Mouse (Mus musculus) CH12.LX (cell line): ENCODE data around the gene Mapkapk2. TPM values are rescaled to one million over a fixed set of nuclear protein-coding genes. Genes with fewer than 3 reads are reported as not detected.

Experiments used
- DNase-seq: peaks from one replicate; pipeline ENCODE4 v3.0.0-alpha.2; 2013; ENCODE audit errors: extremely low read depth
- H3K27ac ChIP-seq: 2 replicates; pipeline ENCODE4 v1.5.1; 2012; ENCODE audit warnings: low read depth, mild to moderate bottlenecking, control low read depth, moderate library complexity; ENCODE audit not compliant: insufficient read depth
- H3K27me3 ChIP-seq: replicated peaks from 2 replicates; pipeline ENCODE3; 2012; ENCODE audit warnings: inconsistent platforms
- H3K36me3 ChIP-seq, 2 experiments: replicated peaks in 1 of 2; 2 replicates each; pipeline versions ENCODE3 to v1.6.1; 2012; ENCODE audit warnings: inconsistent platforms in 1 of 2, low read length in 1 of 2, mild to moderate bottlenecking in 1 of 2, mixed read lengths in 1 of 2, moderate library complexity in 1 of 2; ENCODE audit not compliant: control insufficient read depth in 1 of 2, insufficient read depth in 1 of 2
- H3K4me1 ChIP-seq, 2 experiments: 2 replicates each; pipeline ENCODE4 v1.6.1; 2012; ENCODE audit warnings: inconsistent platforms in 1 of 2, moderate library complexity in 1 of 2; ENCODE audit not compliant: insufficient read depth in 2 of 2, control insufficient read depth in 1 of 2
- H3K4me2 ChIP-seq: 2 replicates; pipeline ENCODE4 v1.6.1; 2012; ENCODE audit warnings: low read depth, mild to moderate bottlenecking, control low read depth; ENCODE audit not compliant: poor library complexity, insufficient read depth, severe bottlenecking
- H3K4me3 ChIP-seq, 3 experiments: fragments of 150-350 bp in 1 of 3; sonication (generic) in 1 of 3; replicated peaks in 1 of 3; 2 replicates each; pipeline versions ENCODE3 to v1.5.1; 2011 to 2012; ENCODE audit warnings: low read depth in 2 of 3, low read length in 2 of 3, mild to moderate bottlenecking in 2 of 3, moderate library complexity in 2 of 3, control low read depth in 1 of 3, improper control_type of control experiment in 1 of 3, inconsistent platforms in 1 of 3, mixed read lengths in 1 of 3; ENCODE audit not compliant: poor library complexity in 1 of 3
- H3K79me2 ChIP-seq: replicated peaks from 2 replicates; pipeline ENCODE4 v1.6.1; 2012; ENCODE audit warnings: mild to moderate bottlenecking, moderate library complexity; ENCODE audit not compliant: control insufficient read depth, poor library complexity, insufficient read depth, severe bottlenecking; ENCODE audit errors: extremely low read depth
- H3K9ac ChIP-seq: 2 replicates; pipeline ENCODE4 v1.6.1; 2012; ENCODE audit warnings: low read depth, mild to moderate bottlenecking, control low read depth, moderate library complexity; ENCODE audit not compliant: insufficient read depth
- H3K9me3 ChIP-seq: replicated peaks from 2 replicates; pipeline ENCODE3; 2012; ENCODE audit warnings: low read length, inconsistent platforms, mixed read lengths
- CHD1 ChIP-seq: IDR thresholded peaks from 2 replicates; pipeline ENCODE4 v1.6.1; 2012; ENCODE audit warnings: low read depth, low read length, improper control_type of control experiment, inconsistent platforms
- CHD2 ChIP-seq: IDR thresholded peaks from 2 replicates; pipeline ENCODE4 v1.6.1; 2011; ENCODE audit warnings: low read length, improper control_type of control experiment
- CTCF ChIP-seq, 2 experiments: IDR thresholded peaks in 1 of 2; conservative IDR thresholded peaks in 1 of 2; 2 replicates each; pipeline ENCODE4 v1.5.1; 2011 to 2012; ENCODE audit warnings: low read depth in 2 of 2, low read length in 2 of 2, improper control_type of control experiment in 1 of 2, inconsistent platforms in 1 of 2, mild to moderate bottlenecking in 1 of 2, moderate library complexity in 1 of 2
- HCFC1 ChIP-seq: IDR thresholded peaks from 2 replicates; pipeline ENCODE4 v1.6.1; 2012; ENCODE audit warnings: low read depth, mild to moderate bottlenecking, inconsistent platforms, low read length, improper control_type of control experiment
- IRF4 ChIP-seq: IDR thresholded peaks from 2 replicates; pipeline ENCODE4 v1.6.1; 2014; ENCODE audit warnings: low read depth, mild to moderate bottlenecking, inconsistent platforms, low read length, improper control_type of control experiment
- JUND ChIP-seq: conservative IDR thresholded peaks from 2 replicates; pipeline ENCODE4 v1.6.1; 2011; ENCODE audit warnings: low read depth, low read length, improper control_type of control experiment
- KAT2A ChIP-seq: IDR thresholded peaks from 2 replicates; pipeline ENCODE4 v1.6.1; 2012; ENCODE audit warnings: low read length, improper control_type of control experiment, inconsistent platforms; ENCODE audit not compliant: insufficient replicate concordance
- MAFK ChIP-seq: IDR thresholded peaks from 2 replicates; pipeline ENCODE4 v1.6.1; 2011; ENCODE audit warnings: low read length, improper control_type of control experiment; ENCODE audit not compliant: insufficient replicate concordance
- MAX ChIP-seq: IDR thresholded peaks from 2 replicates; pipeline ENCODE4 v1.6.1; 2011; ENCODE audit warnings: low read length, improper control_type of control experiment
- NELFE ChIP-seq: IDR thresholded peaks from 2 replicates; pipeline ENCODE4 v1.6.1; 2011; ENCODE audit warnings: low read depth, low read length, improper control_type of control experiment
- PAX5 ChIP-seq: IDR thresholded peaks from 2 replicates; pipeline ENCODE4 v1.6.1; 2012; ENCODE audit warnings: low read length, inconsistent platforms, mixed read lengths
- POLR2AphosphoS2 ChIP-seq: IDR thresholded peaks from 2 replicates; pipeline ENCODE4 v1.6.1; 2011; ENCODE audit warnings: low read depth, low read length, improper control_type of control experiment
- RCOR1 ChIP-seq: conservative IDR thresholded peaks from 2 replicates; pipeline ENCODE4 v1.6.1; 2012; ENCODE audit warnings: low read depth, mild to moderate bottlenecking, inconsistent platforms, low read length, improper control_type of control experiment
- SMC3 ChIP-seq: IDR thresholded peaks from 2 replicates; pipeline ENCODE4 v1.6.1; 2011; ENCODE audit warnings: low read depth, low read length, improper control_type of control experiment
- UBTF ChIP-seq: IDR thresholded peaks from 2 replicates; pipeline ENCODE4 v1.6.1; 2012; ENCODE audit warnings: low read depth, mild to moderate bottlenecking, inconsistent platforms, low read length, improper control_type of control experiment, moderate library complexity
- USF1 ChIP-seq: IDR thresholded peaks from 2 replicates; pipeline ENCODE4 v1.6.1; 2014; ENCODE audit warnings: low read depth, mild to moderate bottlenecking, inconsistent platforms, low read length, improper control_type of control experiment
- USF2 ChIP-seq: conservative IDR thresholded peaks from 2 replicates; pipeline ENCODE4 v1.6.1; 2011; ENCODE audit warnings: low read depth, low read length, improper control_type of control experiment
- ZKSCAN1 ChIP-seq: IDR thresholded peaks from 2 replicates; pipeline ENCODE4 v1.6.1; 2012; ENCODE audit warnings: low read depth, inconsistent platforms, low read length, improper control_type of control experiment, borderline replicate concordance
- ZNF384 ChIP-seq: IDR thresholded peaks from 2 replicates; pipeline ENCODE4 v1.6.1; 2012; ENCODE audit warnings: low read depth, low read length, improper control_type of control experiment, inconsistent platforms
- dilution Hi-C: fragments of 300-500 bp; cut with MboI; formaldehyde crosslinking; loops from 2 replicates; pipeline ENCODE4 v1.14.3; 2020; ENCODE audit warnings: low sequenced_read_pairs; ENCODE audit not compliant: extremely low pct_unique_long_range_greater_than_20kb, extremely low pct_ligation_motif_present
- in situ Hi-C: fragments of 300-500 bp; cut with MboI; formaldehyde crosslinking; loops from 3 replicates; pipeline ENCODE4 v1.14.3; 2019; ENCODE audit warnings: low sequenced_read_pairs, low pct_ligation_motif_present, low pct_unique_long_range_greater_than_20kb, mixed read lengths
- polyA plus RNA-seq: library from polyadenylated mRNA; unstranded; fragments of >175 nt; gene quantifications from 2 replicates; pipeline ENCODE4 v1.2.1, GENCODE M21; 2012; ENCODE audit warnings: low read depth; ENCODE audit not compliant: insufficient read length
- total RNA-seq, 2 experiments: library from RNA; depleted of rRNA; stranded (reverse); fragments of 300-350 nt in 1 of 2; fragments of >200 nt in 1 of 2; gene quantifications; 2 replicates each; pipeline ENCODE4 v1.2.3; 2012 to 2014

The Mapkapk2 gene
- total and polyA plus RNA-seq, 3 experiments = 55.0 to 63.5 (median 62.9) TPM

DNA sequence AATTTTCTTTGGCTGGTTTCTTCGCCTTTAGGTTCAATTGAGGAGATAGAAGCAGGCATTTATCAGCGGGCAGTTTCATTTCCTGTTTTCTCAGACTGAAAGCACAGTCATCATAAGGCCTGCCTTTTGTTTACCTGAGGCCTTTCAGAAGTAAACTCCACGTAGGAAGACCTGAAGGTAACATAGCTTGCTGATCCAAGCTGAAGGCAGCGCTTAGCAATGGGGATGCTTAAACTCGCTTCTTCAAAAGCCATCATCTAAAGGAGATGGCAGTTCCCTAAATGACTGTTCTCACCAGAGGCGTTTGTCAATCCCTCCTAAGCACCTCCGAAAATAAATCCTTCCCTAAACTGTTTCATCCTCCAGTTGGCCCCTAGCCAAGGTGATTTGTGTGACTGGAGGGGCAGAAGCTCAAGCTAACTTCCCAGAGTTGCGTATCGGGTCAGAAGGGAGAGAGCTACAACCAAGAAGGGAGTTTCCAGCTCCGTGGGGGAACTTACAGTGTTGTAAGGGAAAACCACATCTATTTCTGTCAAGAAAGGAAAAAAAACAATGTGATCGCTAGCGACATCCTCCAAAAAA lies 13.0 kb upstream of the Mapkapk2 start (continued):
- TF ChIP-seq JUND = peak; percentile 31; the same call in 1 of the 2 replicates
- no peak for TF ChIP-seq NELFE
- TF ChIP-seq KAT2A = no peak
- no peak; the same call in 1 of the 2 replicates for TF ChIP-seq CHD1
- peak; percentile 76 for TF ChIP-seq ZNF384
- no peak for TF ChIP-seq USF2
- TF ChIP-seq SMC3 = no peak

DNA sequence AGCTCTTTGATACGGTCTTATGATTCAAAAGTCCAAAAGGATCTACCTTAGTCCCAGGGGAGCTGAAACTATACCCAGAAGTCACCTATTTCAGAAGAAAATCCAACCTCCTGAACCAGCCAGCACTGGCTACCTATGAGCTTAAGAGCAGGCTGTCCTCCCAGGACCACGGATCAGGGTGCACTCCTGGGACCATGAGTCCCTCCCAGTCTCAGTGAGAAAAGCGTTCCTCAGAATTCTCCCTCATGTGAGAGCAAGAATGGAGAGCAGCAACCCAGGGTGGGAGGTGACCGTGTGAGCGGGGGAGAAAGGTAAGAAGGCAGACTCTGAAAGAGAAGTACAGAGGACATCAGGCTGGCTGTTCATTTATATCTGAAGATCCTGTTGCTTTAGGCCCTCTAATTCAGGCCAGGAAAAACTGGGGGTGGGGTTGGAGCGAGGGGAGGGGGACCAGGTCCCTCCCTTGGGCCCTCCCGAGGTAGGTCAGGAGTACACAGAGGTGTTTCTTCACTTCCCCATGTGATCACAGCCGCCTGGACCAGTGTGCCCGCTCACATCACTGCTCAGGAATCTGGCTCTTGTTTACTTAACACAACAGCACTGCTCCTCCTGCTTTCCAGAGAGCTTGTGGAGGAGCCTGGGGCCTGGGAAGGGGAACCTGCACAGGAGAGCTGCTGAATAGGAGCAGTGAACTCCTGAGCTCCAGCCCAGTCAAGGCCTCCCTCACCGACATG lies 10.1 kb upstream of the Mapkapk2 start:
- no peak for DNase-seq
- H3K9ac ChIP-seq = no peak overlapping the region
- TF ChIP-seq ZKSCAN1 (no peak), HCFC1 (no peak), UBTF (no peak), MAFK (no peak), IRF4 (no peak), CTCF (conservative IDR thresholded peaks at IDR 0.05 in 1 of 2, IDR thresholded peaks at IDR 0.05 in 1 of 2; ENCODE audit: low read depth in 2 of 2, low read length in 2 of 2) (no peak), KAT2A (no peak), CHD2 (no peak), USF1 (no peak), POLR2AphosphoS2 (no peak), MAX (no peak), RCOR1 (no peak), PAX5 (no peak)
- no peak overlapping the region for H3K27ac ChIP-seq
- in situ Hi-C loops = no loop called here
- peaks cover 4% of the 10 kb centered on the region for H3K9me3 ChIP-seq
- no peak overlapping the region for H3K4me2 ChIP-seq
- H3K79me2 ChIP-seq = no peaks in the 10 kb centered on the region
- no peaks in the 10 kb centered on the region for H3K27me3 ChIP-seq
- peaks cover 34 to 60% of the 10 kb centered on the region in 2 experiments for H3K4me1 ChIP-seq
- H3K4me3 ChIP-seq = no peak overlapping the region
- no peaks in the 10 kb centered on the region for H3K36me3 ChIP-seq
- dilution Hi-C loops = no loop called here
